Mouse (Mus musculus) liver, embryonic 14 days (tissue): Measurements from ENCODE around the gene Olfr312. TPM values are rescaled to one million over a fixed set of nuclear protein-coding genes. Genes with fewer than 3 reads are reported as not detected.

ENCODE experiments used
- polyA plus RNA-seq: library from polyadenylated mRNA; depleted of rRNA; stranded (reverse); fragments of >200 nt; gene quantifications from 2 replicates; pipeline ENCODE4 v1.2.3, GENCODE M21; 2012; rRNA removed

Olfr312 gene
- not detected in 2 replicates for polyA plus RNA-seq

DNA sequence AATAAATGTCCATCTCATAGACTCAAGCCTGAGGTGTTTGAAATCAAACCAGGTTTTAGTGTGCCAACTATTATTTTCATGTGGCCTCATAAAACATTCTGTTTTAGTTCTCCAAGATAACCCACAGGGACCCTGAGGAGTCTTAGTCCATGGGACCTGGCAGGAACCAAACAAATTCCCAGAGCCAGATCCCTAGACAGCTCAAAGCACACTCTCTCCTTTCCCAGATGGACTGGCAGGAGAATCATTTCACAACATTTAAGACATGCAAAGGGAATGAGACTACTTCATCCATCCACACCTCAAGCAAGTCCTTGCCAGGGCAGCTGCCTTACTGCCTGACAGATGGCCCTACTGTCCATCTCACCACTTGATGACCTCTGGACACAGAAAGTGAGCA is at the start of gene Olfr312:
Olfr312 (plus strand) TSS at position 301 of the 400 bp plus-strand sequence.

DNA sequence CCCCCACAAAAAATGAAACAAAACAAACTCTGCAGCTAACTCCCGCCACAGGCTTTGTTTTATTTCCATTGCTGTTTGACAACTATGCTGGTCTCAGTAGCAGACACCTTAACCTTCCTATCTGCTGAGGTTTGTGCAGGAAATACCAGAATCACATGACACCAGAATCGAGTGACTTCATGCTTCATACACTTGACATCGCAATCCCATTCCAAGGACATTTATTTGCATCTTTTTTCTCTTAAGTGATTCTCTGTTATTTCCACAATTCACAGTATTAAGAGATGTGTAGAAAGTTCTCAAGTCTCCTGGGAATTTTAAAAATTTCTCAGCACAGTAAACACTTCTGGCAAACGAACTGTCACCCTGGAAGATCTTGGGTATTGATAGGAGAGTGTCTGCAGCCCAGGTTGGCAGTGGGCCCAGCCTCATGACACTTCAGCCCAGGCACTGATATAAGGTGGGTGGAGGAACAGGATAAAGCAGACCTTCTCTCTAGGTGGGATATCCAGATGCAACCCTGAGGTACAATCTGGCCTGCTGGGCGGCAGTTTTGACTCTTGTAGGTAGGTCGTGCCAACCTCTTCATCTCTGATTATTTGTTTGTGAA is 46.5 kb upstream of the Olfr312 start, which contains the start of gene Olfr314:
Olfr314 (plus strand) TSS at position 473 of the 610 bp plus-strand sequence.

DNA sequence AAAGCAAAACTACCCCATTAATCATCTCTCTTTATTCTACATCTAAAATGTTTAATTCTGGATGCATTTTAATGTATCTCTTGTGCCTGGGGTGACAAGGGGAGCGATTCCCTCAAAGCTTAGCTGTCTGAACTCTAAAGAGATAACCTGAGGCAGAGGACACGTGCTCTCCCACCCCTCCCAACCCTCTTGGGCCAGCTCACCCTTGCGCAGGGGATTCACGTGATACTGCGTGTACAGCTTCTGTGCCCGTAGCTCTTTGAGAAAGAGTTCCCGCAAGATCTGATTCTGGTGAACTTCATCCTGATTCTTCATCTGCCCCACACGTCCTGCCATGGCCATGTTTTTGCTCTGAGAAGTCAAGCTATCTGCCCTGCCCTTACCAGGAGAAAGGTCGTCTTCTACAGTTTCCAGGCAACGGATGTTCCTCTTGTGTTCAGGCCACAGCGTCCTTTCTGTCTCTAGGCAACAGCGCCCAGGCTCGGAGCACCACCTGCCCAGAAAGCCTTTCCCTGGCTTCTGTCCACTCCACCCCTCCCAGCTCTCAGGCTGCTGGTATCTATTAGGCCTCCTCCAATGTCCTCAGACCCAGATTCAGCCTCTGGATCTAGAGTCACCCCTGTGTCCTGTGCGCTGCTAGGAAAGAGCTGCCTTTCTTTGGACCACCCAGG is 27.3 kb upstream of the Olfr312 start, which contains the start of gene Fam183b:
Fam183b (minus strand) TSS at position 403 of the 671 bp plus-strand sequence.

GRCm38 (mm10) chr11:58814700-58815099 is 14.3 kb upstream of the Olfr312 start, which contains the start of gene Olfr313:
TSS of gene Olfr313 (plus strand) at chr11:58815000.

GRCm38 (mm10) chr11:58838951-58839350 is 9.9 kb downstream of the Olfr312 start, which contains the start of gene Olfr311:
TSS of gene Olfr311 (plus strand) at chr11:58839251.

GRCm38 (mm10) chr11:58846919-58847461 is 18.0 kb downstream of the Olfr312 start, which contains the start of gene Gm12258:
TSS of gene Gm12258 (plus strand) at chr11:58847158.

GRCm38 (mm10) chr11:58867039-58867953 is 38.3 kb downstream of the Olfr312 start, which contains the start of gene 2810021J22Rik:
TSS of gene 2810021J22Rik (plus strand) at chr11:58867216.

Other genes starting within 250 kb of the Olfr312 start
- not detected in 2 replicates for gene Olfr324, start 234.1 kb upstream of the Olfr312 start, polyA plus RNA-seq
- not detected in 2 replicates for gene 2210407C18Rik, start 213.2 kb upstream of the Olfr312 start, polyA plus RNA-seq
- not detected in 2 replicates for gene Olfr323, start 198.7 kb upstream of the Olfr312 start, polyA plus RNA-seq
- 8.3 and 10.1 TPM in 2 replicates for gene Trim58, start 188.8 kb upstream of the Olfr312 start, polyA plus RNA-seq
- 0.03 TPM in 2 replicates for gene Olfr322, start 170.5 kb upstream of the Olfr312 start, polyA plus RNA-seq
- gene Olfr320, start 148.1 kb upstream of the Olfr312 start, polyA plus RNA-seq, result not detected in 2 replicates
- gene Olfr319, start 130.1 kb upstream of the Olfr312 start, polyA plus RNA-seq, result not detected in 2 replicates
- not detected in 2 replicates for gene Olfr318, start 105.2 kb upstream of the Olfr312 start, polyA plus RNA-seq
- gene Olfr317, start 90.0 kb upstream of the Olfr312 start, polyA plus RNA-seq, result not detected in 2 replicates
- gene Olfr316, start 76.5 kb upstream of the Olfr312 start, polyA plus RNA-seq, result not detected in 2 replicates
- gene Olfr315, start 56.0 kb upstream of the Olfr312 start, polyA plus RNA-seq, result not detected in 2 replicates
- not detected in 2 replicates for gene Olfr314, start 46.3 kb upstream of the Olfr312 start, polyA plus RNA-seq
- gene Fam183b, start 27.3 kb upstream of the Olfr312 start, polyA plus RNA-seq, result 0.07 TPM in 1 of 2 replicates, not detected in the other
- gene Olfr313, start 14.2 kb upstream of the Olfr312 start, polyA plus RNA-seq, result not detected in 2 replicates
- gene Olfr311, start 10.0 kb downstream of the Olfr312 start, polyA plus RNA-seq, result not detected in 2 replicates
- gene Gm12258, start 17.9 kb downstream of the Olfr312 start, polyA plus RNA-seq, result 2.5 and 2.6 TPM in 2 replicates
- gene 2810021J22Rik, start 38.0 kb downstream of the Olfr312 start, polyA plus RNA-seq, result 1.6 and 1.8 TPM in 2 replicates
- 4.9 and 5.1 TPM in 2 replicates for gene Zfp39, start 75.0 kb downstream of the Olfr312 start, polyA plus RNA-seq
- gene Btnl10, start 88.7 kb downstream of the Olfr312 start, polyA plus RNA-seq, result 17.3 and 19.1 TPM in 2 replicates
- 67.3 and 77.9 TPM in 2 replicates for gene Rnf187, start 109.7 kb downstream of the Olfr312 start, polyA plus RNA-seq
- gene Hist3h2ba, start 119.7 kb downstream of the Olfr312 start, polyA plus RNA-seq, result 13.3 and 15.4 TPM in 2 replicates
- gene Hist3h2a, start 125.4 kb downstream of the Olfr312 start, polyA plus RNA-seq, result 9.3 and 10.1 TPM in 2 replicates
- 0.05 and 0.09 TPM in 2 replicates for gene Trim17, start 125.4 kb downstream of the Olfr312 start, polyA plus RNA-seq
- gene Trim11, start 148.9 kb downstream of the Olfr312 start, polyA plus RNA-seq, result 7.3 and 8.5 TPM in 2 replicates